Mouse (Mus musculus): ENCODE measurements around the gene Dnm3.
A peak's percentile ranks its signal among the peaks of the same experiment; 100 is the strongest.

Gene Dnm3

DNA sequence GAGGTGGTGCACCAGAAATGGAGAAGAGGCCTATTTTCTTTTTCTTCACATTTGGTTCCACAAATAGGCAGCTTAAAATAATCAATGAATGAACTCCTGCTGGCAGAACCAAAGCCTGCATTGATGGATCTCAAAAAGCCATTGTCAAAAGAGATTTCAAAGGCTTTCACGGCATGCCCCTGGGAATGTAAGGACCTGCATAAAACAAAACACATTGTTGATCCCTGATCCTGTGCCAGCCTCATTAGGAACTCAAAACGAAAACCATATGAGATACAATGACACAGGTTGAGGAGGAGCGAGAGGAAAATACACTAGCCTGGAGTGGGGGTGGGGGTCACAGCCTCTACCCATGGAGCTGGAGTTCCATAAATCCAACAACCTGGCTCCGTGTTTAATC lies 153.4 kb downstream of the Dnm3 start:
- DNase-seq (ENCODE audit: low read depth) = no peak

DNA sequence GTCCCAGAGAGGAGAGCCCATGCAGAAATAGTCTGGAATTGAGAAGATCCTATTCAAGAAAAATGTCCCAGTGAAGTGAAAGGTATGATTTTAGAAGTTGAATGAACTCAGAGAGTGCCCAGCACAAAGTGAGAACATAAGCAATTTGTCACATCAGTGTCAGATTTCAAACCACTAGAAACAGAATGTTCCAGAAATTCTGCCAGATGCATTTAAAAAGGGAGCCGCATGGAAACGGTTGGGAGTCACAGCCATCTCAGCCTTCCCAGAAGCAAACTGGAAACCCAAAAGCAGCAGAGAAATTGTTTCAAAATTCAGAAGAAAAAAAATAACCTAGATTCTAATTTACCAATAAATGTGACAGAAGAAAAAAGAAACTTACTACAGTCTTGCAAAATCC lies 154.7 kb downstream of the Dnm3 start:
- DNase-seq (ENCODE audit: low read depth) = peak; percentile 49

DNA sequence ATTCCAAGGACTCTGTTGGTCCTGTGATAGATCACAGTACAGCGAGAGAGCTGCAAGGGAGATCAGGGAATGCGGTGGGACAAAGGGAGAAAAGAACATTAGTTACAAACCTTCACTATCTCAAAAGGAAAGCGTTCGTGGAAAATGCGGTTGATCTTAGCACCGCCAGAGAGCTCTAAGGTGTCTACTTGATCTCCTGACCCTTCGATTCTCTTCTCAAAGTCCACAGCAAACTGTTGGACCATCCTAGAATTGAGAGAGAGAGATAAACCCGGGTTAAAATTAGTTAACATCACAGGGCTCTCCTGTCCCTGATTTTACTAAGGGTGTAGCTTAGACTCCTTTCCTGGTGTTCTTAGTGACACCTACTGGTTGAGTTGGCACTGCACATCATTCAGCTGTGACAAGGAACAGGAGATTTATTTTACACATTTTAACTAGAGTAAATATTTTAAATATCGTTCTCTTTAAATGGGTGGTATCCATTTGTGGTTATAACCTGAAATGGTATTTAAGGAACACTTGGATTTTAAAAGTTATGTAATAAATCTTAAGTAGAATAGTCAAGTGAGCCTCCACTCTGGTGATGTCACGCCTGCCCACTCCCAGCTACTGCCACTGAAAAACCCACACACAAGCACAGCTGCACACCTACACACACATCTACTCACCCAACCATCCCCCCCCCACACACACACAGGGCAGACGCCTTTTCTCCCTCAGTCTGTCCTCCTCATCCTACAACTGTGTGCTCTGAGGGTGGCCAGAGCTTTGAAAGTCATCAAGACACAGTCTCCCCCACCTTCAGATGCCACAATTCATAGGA lies 164.2 kb downstream of the Dnm3 start:
- DNase-seq (ENCODE audit: low read depth) = peak; percentile 91

DNA sequence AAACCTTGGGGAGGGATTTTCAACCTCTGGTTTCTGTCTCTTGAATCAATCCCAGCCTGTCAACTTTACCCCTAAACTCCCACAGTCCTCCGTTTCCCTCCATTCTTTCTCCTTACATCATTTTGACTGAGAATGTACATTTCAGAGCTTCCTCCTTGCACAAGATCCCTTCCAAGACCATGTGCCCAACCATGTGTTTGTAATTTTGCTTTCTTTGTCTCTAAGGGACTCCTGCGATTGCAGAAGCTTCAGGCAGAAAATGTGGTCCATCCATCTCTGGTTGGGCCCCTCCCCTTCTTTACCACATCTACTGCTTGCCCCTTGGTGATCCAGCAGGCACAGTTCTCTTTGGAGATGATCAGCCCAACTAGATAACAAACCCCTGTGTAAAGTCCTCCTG lies 165.2 kb downstream of the Dnm3 start:
- DNase-seq (ENCODE audit: low read depth) = peak; percentile 77

DNA sequence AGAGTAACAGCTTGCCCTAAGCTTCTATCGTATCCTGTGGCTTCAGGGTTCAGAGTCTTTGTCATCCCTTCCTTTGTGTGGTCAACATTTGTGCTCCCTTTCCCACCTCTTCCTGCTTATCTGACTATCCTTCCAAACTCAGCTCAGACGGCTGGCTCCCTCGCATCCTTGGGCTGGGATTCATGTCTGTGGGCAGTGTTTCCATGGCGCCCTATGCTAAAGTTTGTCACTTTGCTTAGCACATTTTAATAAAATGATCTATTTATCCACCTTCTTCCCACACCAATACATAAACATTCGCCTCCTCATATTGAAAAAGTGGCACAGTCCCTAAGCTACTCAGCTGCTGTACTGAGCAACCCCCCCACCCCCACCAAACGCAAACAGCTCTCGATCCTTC lies 165.7 kb downstream of the Dnm3 start:
- no peak for DNase-seq (ENCODE audit: low read depth)

DNA sequence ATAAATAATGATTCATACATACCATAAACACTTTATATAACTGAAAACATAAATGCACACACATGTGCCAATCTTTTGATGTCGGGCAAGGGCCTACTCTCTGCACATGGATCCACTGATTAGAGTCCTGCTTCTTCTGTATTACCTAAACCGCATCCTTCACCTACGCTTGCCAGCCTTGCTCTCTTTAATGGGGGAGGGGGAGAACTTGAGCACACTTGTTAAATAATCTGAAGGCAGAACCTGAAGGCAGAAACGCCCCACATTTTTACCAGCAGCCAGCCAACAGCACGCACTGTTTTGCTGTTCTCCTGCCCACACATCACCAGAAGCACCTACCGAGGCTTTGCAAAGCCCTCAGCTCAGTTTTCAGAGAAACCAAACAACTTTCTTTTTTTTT lies 172.6 kb downstream of the Dnm3 start:
- DNase-seq (ENCODE audit: low read depth) = peak; percentile 54

DNA sequence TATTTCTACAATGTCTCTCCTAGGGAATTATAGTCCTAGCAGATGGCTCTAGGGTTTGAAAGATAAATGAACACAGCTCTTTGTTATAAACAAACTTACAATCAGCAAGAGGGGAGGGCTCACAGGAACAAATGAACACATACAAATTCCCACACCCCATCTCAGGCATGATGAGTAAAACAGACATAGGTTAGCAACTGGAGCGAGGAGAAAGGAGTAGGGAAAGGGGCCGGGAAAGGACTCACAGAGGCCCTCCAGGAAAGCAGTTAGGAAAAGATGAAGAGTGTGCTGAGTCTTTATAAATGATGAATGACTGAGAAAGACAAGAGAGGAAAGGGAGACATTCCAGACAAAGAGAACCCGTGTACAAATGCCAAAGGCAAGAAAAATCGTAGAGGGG lies 175.4 kb downstream of the Dnm3 start:
- no peak for DNase-seq (ENCODE audit: low read depth)

DNA sequence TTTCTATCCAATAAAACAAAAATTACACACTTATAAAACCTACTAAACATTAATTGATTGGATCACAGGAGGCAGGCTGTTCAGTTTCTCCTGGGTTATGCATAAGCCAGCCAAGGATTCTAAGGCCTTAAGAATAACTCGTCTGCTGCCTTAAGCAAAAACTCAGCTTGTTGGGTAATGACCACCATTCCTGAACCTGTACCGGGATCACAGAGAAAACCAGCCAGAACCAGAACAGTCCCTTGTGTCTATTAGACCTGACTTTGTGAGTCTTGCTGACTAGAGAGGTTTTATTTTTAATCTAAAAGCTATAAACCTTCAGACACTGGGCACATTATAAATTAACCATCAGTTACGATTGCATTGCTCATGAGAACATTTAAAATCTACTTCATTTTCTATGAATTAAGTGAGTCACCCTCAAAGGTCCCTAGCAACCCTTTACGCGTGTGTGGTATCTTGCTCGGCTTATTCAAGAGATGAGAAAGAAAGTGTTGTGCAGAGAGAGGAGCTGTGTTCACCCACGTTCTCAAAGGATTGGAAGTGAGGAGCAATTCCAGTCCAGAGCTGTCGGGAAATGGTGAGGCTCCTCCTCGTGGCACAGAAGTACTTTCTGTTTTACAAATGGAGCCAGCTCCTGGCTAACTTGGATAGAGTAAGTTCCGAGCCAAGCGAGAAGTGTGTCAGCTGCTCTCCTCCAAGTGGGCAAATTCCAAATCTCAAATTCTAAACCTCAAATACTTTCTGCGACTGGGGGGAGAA lies 178.1 kb downstream of the Dnm3 start:
- DNase-seq (ENCODE audit: low read depth) = peak; percentile 88

DNA sequence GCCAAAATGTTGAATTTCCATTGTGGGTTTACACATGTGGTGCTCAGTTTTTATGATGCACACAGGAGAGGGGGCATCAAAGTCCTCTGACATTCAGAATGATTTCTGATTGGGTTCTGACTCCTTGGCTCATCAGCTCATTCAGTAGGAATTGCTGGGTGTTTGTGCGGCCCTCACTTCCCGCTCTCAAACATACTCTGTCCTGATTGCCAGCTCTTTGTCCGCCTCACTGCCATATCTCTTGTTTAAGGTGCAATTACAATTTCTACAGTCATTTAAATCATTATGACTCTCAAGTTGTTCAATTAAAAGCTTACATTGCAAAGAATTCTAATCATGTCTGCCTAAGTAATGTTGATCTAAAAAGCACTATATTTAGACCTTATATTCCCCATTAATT lies 179.3 kb downstream of the Dnm3 start:
- no peak for DNase-seq (ENCODE audit: low read depth)

DNA sequence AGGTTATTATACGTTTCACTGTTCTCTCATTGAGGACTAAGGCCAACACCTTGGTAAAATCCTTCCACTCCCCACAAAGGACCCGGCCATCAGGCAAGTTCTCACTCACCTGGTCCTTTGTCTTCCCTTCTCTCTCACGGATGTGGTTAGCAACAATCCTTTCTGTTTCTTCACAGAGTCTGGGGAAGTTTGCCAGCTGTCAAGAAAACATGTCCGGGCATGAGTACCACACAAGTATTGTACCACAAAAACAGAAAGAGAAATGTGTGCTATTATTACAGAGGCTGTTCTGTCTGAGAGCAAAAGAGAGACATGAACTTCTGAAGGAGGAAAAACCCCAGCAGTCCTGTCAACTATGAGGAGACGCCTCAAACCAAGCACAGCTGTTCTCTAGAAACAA lies 182.4 kb downstream of the Dnm3 start:
- peak; percentile 65 for DNase-seq (ENCODE audit: low read depth)

DNA sequence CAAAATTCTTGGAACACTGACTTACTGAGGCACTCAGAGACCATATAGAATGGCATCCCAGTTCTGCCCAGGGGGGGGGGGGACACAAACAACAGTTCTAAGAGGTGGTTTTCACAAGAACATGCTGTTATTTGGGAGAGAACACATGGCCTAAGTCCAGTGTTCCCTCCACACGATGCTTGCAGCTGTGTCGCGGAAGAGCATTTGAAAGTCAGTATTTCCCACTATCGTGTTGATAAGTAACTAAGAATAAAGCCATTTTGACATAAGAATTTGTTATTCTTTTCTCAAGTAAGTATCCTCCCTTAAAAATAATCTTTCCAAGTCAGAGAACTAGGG lies 183.3 kb downstream of the Dnm3 start:
- DNase-seq (ENCODE audit: low read depth) = no peak

DNA sequence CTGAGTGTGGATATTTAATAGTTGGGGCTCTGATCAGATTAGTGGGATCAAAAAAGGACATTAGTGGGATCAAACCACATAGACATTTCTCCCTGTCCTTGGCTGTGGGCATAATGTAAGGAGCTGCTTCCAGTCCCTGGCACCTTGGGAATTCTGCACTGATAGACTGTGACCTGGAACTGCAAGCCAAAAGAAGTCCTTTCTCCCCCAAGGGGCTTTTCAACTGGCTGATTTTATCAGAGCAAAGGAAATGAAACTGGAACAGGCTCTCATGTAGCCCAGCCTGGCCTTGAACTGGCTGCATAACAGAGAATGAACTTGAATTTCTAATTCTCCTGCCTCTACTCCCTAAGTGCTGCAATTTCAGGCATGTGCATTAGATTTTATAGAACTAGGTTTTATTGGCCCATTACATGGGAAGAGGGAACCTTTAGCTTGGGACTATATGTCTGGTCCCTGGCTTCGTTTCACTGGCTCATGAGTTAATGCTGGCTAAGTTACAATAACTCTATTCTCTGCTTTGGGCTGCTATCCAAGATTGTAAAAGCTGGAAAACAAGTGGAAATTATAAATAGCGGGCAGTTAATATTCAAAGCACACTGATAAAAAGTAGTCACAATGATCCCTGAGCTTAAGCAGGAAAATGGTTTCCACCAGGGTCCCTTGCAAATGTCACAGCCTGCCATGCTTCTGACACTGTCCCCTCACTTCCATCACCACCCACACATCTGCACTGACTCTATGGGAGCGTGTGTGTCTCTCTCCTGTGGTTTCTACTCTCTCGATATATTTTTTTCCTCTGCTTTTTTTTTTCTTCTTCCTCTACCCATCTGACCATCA lies 183.9 kb downstream of the Dnm3 start:
- DNase-seq (ENCODE audit: low read depth) = peak; percentile 69

DNA sequence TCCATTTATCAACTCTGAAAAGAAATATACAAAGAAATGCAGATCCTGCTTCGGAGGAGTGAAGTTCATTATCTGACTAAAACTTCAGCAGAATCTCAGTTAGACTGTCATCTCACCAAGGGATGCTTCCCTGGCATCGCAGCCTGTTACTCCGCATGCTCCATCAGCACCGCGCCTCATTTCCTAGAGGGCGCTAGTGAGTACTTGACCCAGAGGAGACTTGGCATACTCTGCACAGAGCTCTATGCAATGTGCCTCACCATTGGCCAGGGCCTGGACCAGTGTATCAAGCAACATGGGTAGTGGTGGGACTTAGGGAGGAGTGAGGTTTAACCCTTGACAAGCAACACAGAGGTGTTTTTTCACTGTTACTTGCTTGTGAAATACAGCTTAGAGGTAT lies 190.9 kb downstream of the Dnm3 start:
- DNase-seq (ENCODE audit: low read depth) = peak; percentile 38

DNA sequence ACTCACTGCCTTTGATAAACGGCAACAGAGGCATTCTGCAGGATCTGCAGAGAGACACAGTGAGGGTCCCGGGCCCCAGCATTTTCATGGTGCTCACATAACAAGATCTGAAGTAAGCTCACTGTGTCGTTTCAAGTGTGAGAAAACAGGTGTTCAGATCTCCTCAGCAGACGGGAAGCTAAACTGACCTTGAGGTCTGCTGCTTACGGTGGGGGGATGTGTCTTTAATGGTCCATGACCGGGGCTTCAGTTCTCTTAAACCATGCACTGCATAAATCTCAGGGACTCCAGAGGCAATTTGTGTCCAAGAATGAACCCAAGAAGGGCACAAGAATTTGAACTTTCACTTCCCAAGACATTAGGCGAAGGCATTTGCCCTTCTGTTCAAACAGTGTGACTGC lies 195.9 kb downstream of the Dnm3 start:
- DNase-seq (ENCODE audit: low read depth) = no peak

DNA sequence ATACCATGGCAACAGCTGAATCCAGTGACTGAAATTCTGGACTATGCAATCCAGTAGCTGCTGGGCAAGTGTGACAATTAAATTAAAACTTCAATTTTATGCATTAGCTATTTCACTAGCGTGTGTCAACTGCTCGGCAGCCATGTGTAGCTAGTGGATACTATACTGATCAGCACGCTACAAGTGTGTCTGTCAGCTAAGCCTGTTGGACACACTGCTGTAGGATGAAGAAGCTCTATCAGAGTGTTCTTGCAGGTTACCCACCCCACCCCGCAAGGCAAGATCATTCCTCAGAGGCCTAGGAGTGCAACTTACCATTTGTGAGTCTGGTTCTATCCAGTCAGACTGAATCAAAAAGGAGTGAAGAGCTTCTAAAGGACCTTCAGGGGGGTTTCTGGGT lies 197.8 kb downstream of the Dnm3 start:
- no peak for DNase-seq (ENCODE audit: low read depth)

DNA sequence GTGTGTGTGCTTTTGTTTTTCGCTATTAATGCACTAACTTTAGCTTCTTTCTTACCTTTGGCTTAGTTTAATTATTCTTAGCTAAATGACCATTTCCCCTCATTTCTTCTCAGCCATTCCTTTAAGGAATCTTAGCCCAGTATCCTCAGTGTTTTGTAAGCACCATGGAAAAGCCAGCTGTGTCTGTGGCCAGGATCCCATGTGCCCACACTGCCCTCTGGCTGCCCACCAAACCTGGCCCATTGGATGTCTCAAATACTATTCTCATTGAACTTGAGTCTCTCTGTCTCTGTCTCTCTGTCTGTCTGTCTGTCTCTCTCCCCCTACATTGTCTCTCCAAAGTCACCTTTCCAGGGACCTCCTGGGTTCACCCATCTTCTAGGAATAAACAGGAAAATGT lies 201.8 kb downstream of the Dnm3 start:
- DNase-seq (ENCODE audit: low read depth) = peak; percentile 70

DNA sequence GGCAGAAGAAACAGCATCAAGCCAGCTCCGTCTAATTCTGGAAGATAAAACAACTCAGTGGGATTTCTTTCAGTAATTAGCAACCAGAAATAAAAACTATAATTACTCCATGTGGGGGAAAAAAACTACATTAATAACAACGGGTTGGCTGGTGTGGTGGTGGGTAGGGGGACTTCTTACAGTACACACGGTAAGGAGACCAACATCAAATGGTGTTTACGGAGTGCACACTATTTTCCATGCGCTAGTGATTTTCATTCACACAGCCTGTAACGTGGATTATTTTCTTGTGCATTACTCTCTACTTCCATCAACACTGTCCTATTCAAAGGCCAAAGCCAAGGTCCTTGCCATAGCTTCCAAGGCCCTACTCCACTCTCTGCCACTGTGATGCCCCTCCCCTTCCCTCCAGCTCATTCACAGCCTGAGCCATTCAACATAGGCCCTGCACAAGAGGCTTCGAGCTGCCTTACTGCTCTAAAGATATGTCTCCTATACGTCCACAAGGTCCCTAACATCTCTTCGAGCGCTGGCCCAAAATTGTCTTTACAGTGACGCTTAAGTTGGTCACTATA lies 203.1 kb downstream of the Dnm3 start:
- DNase-seq (ENCODE audit: low read depth) = no peak

DNA sequence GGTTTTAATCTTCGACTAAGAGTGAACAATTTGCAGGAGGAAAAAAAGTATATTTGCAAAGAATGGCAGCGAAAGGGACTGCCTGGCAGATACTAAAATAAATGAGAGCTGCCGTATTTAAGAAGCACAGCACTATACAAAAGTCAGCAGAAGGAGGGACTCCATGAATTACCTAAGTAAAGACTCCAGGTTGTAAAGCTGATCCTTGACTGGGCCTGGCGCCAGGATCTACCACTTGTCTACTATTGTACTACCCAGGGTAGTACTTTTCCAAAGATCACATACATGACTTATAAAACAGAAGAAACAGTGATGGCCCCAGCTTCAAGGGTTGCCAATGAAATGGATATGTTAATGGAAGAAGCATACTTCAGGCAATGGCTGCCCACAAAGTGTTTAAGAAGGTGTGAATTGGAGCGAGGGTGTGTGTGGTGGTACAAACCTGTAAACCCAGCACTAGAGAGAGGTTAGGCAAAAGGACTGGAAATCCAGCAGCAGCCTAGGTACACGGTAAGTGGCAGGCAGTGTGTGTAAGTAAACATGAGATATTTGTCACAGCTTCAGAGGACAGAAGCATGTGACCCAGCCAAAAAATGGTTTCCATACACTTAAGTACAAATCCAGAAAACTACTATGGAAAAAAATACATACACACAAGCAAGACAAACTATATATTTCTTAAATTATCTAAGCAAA lies 220.8 kb downstream of the Dnm3 start:
- no peak for DNase-seq (ENCODE audit: low read depth)

DNA sequence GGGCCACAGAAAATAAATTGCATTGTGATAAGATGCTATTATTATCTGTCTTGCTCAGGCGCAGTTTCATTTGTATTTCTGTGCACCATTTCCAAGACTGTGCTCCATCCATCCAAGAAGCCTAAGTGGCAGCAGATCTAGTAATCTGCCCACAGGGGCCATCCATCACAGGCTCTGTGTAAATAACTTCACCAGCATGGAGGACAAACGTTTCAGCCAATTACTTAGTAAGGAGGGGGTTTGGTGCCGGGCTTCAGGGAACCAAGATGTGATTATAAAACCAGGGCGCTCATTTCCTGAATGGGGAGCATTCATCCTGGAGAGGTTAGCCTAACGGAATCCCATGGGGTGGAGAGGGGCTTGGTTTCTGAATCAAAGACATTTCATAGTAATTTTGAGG lies 222.9 kb downstream of the Dnm3 start:
- peak; percentile 65 for DNase-seq (ENCODE audit: low read depth)

DNA sequence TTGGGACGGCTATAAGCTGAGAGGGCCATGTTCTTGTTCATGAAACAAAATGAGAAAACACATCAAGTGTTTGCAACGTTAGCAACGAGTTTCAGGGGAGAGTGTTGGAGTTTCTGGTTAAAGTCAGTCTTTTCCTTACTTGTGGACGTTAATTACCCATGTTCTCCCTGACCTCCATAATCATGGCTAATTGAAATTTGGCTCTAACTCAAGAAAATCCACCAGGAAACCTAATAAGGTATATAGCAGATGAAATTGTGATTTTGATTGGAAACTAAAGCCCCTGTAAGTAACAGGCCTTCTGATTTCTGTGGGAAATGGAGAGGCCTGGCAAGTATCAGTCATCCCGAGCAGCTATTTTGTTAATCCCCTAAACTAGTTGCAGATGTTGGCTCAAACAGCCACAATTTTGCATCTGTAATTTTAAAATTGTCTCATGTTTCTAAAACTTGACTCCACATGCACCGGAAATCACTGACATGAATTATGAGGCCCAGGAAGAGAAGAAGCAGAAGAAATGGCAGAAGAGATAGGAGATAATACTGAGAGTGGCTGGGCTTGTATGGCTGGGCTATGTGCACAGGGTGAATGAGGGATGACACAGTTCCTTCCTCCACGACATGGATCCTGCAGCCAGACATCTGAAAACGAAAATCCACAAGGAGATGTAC lies 223.7 kb downstream of the Dnm3 start:
- peak; percentile 80 for DNase-seq (ENCODE audit: low read depth)

DNA sequence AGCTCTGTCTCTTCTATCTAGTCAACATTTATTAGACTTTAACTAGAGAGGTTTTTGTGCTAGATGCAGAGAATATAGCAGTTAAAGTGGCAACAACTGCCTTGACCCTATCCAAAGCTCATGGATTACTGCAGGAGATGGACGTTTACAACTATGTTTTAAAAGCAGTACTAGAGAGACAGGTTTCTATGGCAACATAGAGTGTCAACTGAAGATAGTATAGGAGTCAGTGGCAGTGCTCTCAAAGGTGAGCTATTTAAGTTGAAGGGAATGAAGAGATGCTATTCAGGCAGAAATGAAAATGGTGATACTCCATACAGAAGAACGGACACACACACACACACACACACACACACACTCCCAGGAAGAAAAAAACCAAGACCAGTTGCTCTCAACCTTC lies 225.0 kb downstream of the Dnm3 start:
- DNase-seq (ENCODE audit: low read depth) = no peak

Data from NIH3T3 (cell line).